Mouse (Mus musculus): ENCODE measurements around the gene Fam92b. TPM values are rescaled to one million over a fixed set of nuclear protein-coding genes. Genes with fewer than 3 reads are reported as not detected.

Fam92b gene
- polyA plus RNA-seq, 1 experiment, result not detected

DNA sequence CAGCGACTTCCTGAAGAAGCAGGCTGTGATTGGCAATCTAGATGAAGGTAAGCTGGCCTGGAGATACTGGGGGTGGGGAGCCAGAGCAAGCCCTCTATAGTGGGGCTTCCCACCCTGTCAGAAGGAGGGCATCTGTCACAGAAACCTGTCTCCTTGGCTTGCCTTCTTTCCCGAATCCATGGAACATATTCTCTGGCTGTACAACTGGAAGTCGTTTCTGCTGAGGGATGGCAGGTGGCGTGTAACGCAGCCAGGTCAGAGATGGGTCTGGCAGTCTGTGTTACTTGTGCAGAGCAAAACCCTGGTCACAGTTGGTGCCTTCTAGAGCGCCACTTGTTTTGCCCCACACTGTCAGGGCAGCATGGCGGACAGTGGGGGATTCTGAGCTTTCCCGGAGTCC, 16.9 kb downstream of the Fam92b start:
- TF ChIP-seq CTCF (IDR thresholded peaks at IDR 0.05; ENCODE audit: control insufficient read depth, insufficient read depth, low read length) (no peak), POLR2A (IDR thresholded peaks at IDR 0.05; ENCODE audit: borderline replicate concordance, control insufficient read depth, low read depth, low read length) (no peak)
- Histone ChIP-seq H3K4me3 (replicated peaks; ENCODE audit: control insufficient read depth, low read depth, low read length) (no peak overlapping the region), H3K27ac (ENCODE audit: control insufficient read depth, insufficient read depth, low read depth, low read length, poor library complexity) (no peak overlapping the region), H3K4me1 (ENCODE audit: control insufficient read depth, insufficient read depth, low read length) (no peaks in the 10 kb centered on the region)
- 87% methylated on average over 8 of the region's 8 CpGs for WGBS

DNA sequence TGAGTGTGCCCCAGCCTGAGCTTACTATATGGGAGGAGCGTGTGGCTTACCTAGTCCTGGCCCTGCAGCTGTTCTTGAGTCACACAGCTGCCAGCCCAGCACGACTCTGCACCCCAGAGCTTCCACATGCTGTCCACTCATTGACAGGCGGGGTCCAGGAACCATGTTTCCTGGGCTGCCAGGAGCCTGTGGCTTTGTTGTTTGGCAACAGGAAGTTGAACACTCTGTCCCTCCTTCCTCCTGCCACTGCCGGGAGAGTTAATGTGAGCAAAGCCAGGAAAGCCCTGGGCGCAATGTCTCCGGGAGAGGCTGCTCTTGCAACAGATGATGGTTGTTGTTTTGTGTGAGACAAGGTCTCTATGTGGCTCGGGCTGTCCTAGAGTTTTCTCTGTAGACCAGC, 24.6 kb downstream of the Fam92b start:
- TF ChIP-seq POLR2A (IDR thresholded peaks at IDR 0.05; ENCODE audit: borderline replicate concordance, control insufficient read depth, low read depth, low read length) (no peak), CTCF (IDR thresholded peaks at IDR 0.05; ENCODE audit: control insufficient read depth, insufficient read depth, low read length) (no peak)
- 4% methylated on average over 7 of the region's 7 CpGs for WGBS
- Histone ChIP-seq H3K27ac (ENCODE audit: control insufficient read depth, insufficient read depth, low read depth, low read length, poor library complexity) (peak overlapping the region; percentile 22), H3K4me3 (replicated peaks; ENCODE audit: control insufficient read depth, low read depth, low read length) (peak overlapping the region; percentile 15), H3K4me1 (ENCODE audit: control insufficient read depth, insufficient read depth, low read length) (peaks cover 4% of the 10 kb centered on the region)

DNA sequence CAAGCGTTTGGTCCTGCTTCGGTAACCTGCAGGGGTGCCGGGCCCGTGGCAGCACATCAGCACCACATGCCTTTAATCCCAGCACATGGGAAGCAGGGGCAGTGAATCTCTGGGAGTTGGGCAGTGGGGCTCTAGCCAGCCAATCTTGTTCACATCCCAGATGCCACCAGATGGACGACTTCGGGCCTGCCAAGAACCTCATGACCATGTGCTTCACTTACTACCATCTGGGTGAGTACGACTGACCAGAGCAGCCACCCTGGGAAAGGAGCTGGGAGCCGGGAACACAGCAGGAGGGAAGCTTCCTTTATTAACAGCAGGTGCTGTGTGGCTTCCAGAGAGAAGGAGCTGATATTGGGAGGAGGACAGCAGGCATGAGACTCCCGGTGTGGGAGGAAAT, 26.1 kb downstream of the Fam92b start:
- peaks cover 4% of the 10 kb centered on the region for H3K4me1 ChIP-seq (ENCODE audit: control insufficient read depth, insufficient read depth, low read length)
- no peak overlapping the region for H3K4me3 ChIP-seq (replicated peaks; ENCODE audit: control insufficient read depth, low read depth, low read length)
- H3K27ac ChIP-seq (ENCODE audit: control insufficient read depth, insufficient read depth, low read depth, low read length, poor library complexity), result no peak overlapping the region
- TF ChIP-seq CTCF (IDR thresholded peaks at IDR 0.05; ENCODE audit: control insufficient read depth, insufficient read depth, low read length), result no peak
- no peak for TF ChIP-seq POLR2A (IDR thresholded peaks at IDR 0.05; ENCODE audit: borderline replicate concordance, control insufficient read depth, low read depth, low read length)
- WGBS, result 81% methylated on average over 9 of the region's 9 CpGs

DNA sequence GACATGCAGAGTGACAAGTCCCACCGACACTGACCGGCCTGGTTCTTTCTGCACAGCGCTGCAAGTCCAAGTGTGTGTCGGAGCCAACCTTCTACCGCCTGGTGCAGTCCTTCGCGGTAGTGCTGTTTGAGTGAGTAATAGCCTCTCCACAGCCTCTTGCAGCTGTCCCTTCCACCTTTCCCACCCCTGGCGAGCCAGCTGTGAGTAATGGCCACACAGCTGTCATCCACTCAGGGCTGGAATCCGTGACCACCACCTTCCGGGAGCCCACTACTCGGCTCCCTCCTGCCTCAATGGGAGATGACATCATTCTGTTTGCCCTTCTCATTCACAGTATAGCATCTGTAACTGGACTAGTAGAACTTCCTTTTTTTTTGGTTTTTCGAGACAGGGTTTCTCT, 27.2 kb downstream of the Fam92b start:
- Histone ChIP-seq H3K27ac (ENCODE audit: control insufficient read depth, insufficient read depth, low read depth, low read length, poor library complexity) (no peak overlapping the region), H3K4me1 (ENCODE audit: control insufficient read depth, insufficient read depth, low read length) (peaks cover 4% of the 10 kb centered on the region), H3K4me3 (replicated peaks; ENCODE audit: control insufficient read depth, low read depth, low read length) (no peak overlapping the region)
- TF ChIP-seq CTCF (IDR thresholded peaks at IDR 0.05; ENCODE audit: control insufficient read depth, insufficient read depth, low read length) (no peak), POLR2A (IDR thresholded peaks at IDR 0.05; ENCODE audit: borderline replicate concordance, control insufficient read depth, low read depth, low read length) (no peak)
- WGBS, result 60% methylated on average over 12 of the region's 12 CpGs

DNA sequence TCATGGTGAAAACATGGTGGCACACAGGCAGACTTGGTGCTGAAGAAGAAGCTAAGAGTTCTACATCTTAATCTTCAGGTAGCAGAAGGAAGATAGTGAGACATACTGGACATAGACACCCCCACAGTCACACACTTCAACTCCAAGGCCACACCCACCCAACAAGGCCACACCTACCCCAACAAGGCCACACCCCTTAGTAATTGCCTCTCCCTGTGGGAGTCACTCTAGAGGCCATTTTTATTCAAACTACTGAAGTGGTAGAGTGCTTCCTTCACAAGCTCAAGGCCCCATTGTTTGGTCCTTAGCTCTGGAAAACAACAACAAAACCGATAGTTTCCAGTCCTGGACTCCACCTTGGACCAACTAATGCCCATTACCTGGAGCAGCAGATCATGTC, 31.2 kb downstream of the Fam92b start:
- H3K4me3 ChIP-seq (replicated peaks; ENCODE audit: control insufficient read depth, low read depth, low read length), result no peak overlapping the region
- no peak overlapping the region for H3K27ac ChIP-seq (ENCODE audit: control insufficient read depth, insufficient read depth, low read depth, low read length, poor library complexity)
- TF ChIP-seq CTCF (IDR thresholded peaks at IDR 0.05; ENCODE audit: control insufficient read depth, insufficient read depth, low read length) (no peak), POLR2A (IDR thresholded peaks at IDR 0.05; ENCODE audit: borderline replicate concordance, control insufficient read depth, low read depth, low read length) (no peak)
- WGBS, result 79% methylated on average over 1 of the region's 1 CpGs
- H3K4me1 ChIP-seq (ENCODE audit: control insufficient read depth, insufficient read depth, low read length), result peaks cover 2% of the 10 kb centered on the region

DNA sequence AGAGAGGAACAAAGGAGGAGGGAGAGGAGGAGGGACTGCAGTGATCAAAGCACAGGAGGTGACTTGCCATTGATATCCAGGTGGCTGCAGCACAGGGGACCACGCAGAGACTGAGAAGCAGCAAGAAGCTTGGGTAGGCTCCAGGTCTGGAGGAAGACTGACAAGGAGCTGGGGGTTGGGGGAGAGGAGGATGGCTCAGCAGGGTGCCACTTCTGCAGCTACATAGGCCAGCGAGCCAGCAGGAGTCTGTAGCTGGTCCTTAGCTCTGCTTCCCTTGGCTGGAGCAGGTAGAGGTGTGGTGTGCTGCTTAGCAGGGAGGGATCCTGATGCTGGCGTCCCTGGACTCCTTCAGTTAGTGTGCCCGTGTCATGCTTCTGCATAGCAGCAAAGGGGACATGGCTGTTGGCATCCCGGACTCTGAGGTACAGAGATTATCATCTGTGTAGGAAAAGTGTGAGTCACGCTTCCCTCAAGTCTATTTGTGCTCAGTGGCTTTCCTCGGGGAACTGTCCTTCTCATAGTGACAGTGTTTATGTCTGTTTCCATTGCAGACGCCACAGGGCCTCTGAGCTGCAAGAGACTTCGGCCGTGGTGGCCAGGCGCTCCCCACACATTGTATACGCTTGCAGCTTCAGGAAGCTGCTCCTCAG, 32.5 kb downstream of the Fam92b start:
- 57% methylated on average over 12 of the region's 12 CpGs for WGBS
- no peak overlapping the region for H3K4me3 ChIP-seq (replicated peaks; ENCODE audit: control insufficient read depth, low read depth, low read length)
- H3K4me1 ChIP-seq (ENCODE audit: control insufficient read depth, insufficient read depth, low read length), result no peaks in the 10 kb centered on the region; the same call in 1 of the 2 replicates
- TF ChIP-seq POLR2A (IDR thresholded peaks at IDR 0.05; ENCODE audit: borderline replicate concordance, control insufficient read depth, low read depth, low read length) (no peak), CTCF (IDR thresholded peaks at IDR 0.05; ENCODE audit: control insufficient read depth, insufficient read depth, low read length) (no peak)
- H3K27ac ChIP-seq (ENCODE audit: control insufficient read depth, insufficient read depth, low read depth, low read length, poor library complexity), result no peak overlapping the region

DNA sequence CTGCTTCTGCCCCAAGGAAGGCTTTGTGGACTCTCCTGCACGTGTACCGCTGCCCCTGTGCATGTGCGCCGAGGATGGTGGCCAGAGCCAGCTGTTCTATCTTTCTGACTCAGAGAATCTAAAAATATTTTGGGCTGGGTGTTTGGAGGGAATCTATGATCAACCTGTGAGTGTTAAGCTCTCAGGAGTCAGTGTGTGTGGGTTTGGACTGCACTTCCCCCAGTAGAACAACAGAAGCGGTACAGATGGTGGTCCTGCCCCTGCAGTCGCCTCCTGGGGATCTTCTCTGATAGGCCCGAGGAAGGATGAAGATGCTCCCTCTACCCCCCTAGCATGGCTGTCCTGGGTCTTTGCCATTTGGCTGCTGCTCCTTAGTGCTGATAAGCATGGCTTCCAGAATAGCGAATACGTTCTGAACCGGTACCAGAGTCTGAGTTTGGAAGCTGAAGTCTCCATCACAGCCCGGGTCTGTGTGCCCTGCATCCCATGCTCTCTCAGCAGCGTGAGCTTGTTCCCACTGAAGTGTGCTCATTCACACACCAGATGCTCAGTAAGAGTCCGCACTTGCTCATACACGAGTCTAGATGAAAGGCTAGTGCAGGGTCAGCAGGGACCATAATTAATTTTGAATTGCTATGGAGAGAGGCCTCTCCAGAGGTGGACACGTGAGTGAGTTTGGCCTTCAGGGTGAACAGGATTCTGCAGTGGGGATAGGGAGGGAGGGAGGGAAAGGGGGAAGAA, 33.2 kb downstream of the Fam92b start:
- WGBS, result 83% methylated on average over 15 of the region's 15 CpGs
- TF ChIP-seq POLR2A (IDR thresholded peaks at IDR 0.05; ENCODE audit: borderline replicate concordance, control insufficient read depth, low read depth, low read length), result no peak
- no peak for TF ChIP-seq CTCF (IDR thresholded peaks at IDR 0.05; ENCODE audit: control insufficient read depth, insufficient read depth, low read length)
- Histone ChIP-seq H3K4me1 (ENCODE audit: control insufficient read depth, insufficient read depth, low read length) (no peaks in the 10 kb centered on the region; the same call in 1 of the 2 replicates), H3K4me3 (replicated peaks; ENCODE audit: control insufficient read depth, low read depth, low read length) (no peak overlapping the region), H3K27ac (ENCODE audit: control insufficient read depth, insufficient read depth, low read depth, low read length, poor library complexity) (no peak overlapping the region)

DNA sequence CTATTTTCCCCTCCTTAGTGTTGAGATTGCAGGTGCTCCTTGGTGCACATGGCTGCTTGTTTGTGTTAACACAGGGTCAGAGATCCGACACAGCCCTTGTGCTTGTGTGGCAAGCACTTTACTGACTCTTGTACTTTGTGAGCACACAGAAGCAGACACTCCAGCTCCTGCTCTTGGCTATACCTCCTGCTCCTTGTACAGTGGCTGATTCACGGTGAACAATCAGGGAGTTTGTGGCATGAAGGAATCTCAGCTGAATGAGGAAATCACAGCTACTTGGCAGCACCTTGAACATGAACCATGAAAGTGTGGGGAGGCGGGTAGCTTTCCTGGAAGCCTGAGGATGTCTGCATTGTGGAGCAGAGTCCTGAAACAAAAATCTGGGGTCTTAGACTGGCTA, 36.5 kb downstream of the Fam92b start:
- H3K4me3 ChIP-seq (replicated peaks; ENCODE audit: control insufficient read depth, low read depth, low read length), result no peak overlapping the region
- no peak overlapping the region for H3K27ac ChIP-seq (ENCODE audit: control insufficient read depth, insufficient read depth, low read depth, low read length, poor library complexity)
- TF ChIP-seq CTCF (IDR thresholded peaks at IDR 0.05; ENCODE audit: control insufficient read depth, insufficient read depth, low read length) (no peak), POLR2A (IDR thresholded peaks at IDR 0.05; ENCODE audit: borderline replicate concordance, control insufficient read depth, low read depth, low read length) (no peak)
- no peaks in the 10 kb centered on the region; the same call in 1 of the 2 replicates for H3K4me1 ChIP-seq (ENCODE audit: control insufficient read depth, insufficient read depth, low read length)
- WGBS, result 67% methylated on average over 3 of the region's 3 CpGs
